8 mouse cellular contexts compared by ENCODE assay signal in genomic region chr7:127025556-127026160, GRCm38 (mm10). TPM values are rescaled to one million over a fixed set of nuclear protein-coding genes. Genes with fewer than 3 reads are reported as not detected.
DNase-seq lines count a peak whose midpoint lies in the region; ATAC-seq and TF ChIP-seq lines count a peak whose summit lies in the region.

No protein-coding gene starts in this region.

- ATAC-seq in G1E (ENCODE audit: extremely low read depth, insufficient number of reproducible peaks, low FRiP score, poor library complexity, severe bottlenecking): no peak
- no peak for ATAC-seq in embryonic facial prominence, embryonic 13.5 days (ENCODE audit: insufficient number of reproducible peaks, insufficient read depth, low FRiP score, low TSS enrichment, low read depth)
- ATAC-seq in hindbrain, embryonic 13.5 days (ENCODE audit: low FRiP score): no peak
- ATAC-seq in liver, embryonic 12.5 days: no peak
- peak; percentile 0; the same call in 1 of the 2 replicates for ATAC-seq in neural tube, embryonic 14.5 days (ENCODE audit: low read depth)

- peak overlapping the region; percentile 99 for H3K27ac ChIP-seq in embryonic facial prominence, embryonic 13.5 days
- H3K27ac ChIP-seq in hindbrain, embryonic 13.5 days: peak overlapping the region; percentile 100
- H3K27ac ChIP-seq in liver, embryonic 12.5 days: peak overlapping the region; percentile 98
- H3K27ac ChIP-seq in neural tube, embryonic 14.5 days (ENCODE audit: low read depth, low read length): peak overlapping the region; percentile 100

- peak overlapping the region; percentile 77 for H3K4me3 ChIP-seq in G1E (ENCODE audit: low read depth, low read length)
- peak overlapping the region; percentile 72 for H3K4me3 ChIP-seq in embryonic facial prominence, embryonic 13.5 days
- peak overlapping the region; percentile 96 for H3K4me3 ChIP-seq in hindbrain, embryonic 13.5 days
- peak overlapping the region; percentile 90 for H3K4me3 ChIP-seq in liver, embryonic 12.5 days
- H3K4me3 ChIP-seq in neural tube, embryonic 14.5 days (ENCODE audit: low read depth, low read length): peak overlapping the region; percentile 95

- WGBS in embryonic facial prominence, embryonic 13.5 days: under 1% methylated on average over 53 of the region's 65 CpGs
- WGBS in hindbrain, embryonic 13.5 days: under 1% methylated on average over 42 of the region's 65 CpGs
- WGBS in liver, embryonic 12.5 days (ENCODE audit: insufficient replicate concordance): under 1% methylated on average over 53 of the region's 65 CpGs
- WGBS in neural tube, embryonic 14.5 days: 1% methylated on average over 55 of the region's 65 CpGs

- DNase-seq in gastrocnemius, postnatal 10 days: peak; percentile 61
- DNase-seq in gastrocnemius, adult 8-10 months (ENCODE audit: low spot score in 2 of 2): no peak
- peak; percentile 48 for DNase-seq in G1E (ENCODE audit: low spot score)
- no peak for DNase-seq in embryo, embryonic 11 days

- peaks cover 74% of the 10 kb centered on the region for H3K4me1 ChIP-seq in G1E (ENCODE audit: insufficient read depth, low read depth, low read length)
- H3K4me1 ChIP-seq in embryonic facial prominence, embryonic 13.5 days: peaks cover 50% of the 10 kb centered on the region
- H3K4me1 ChIP-seq in hindbrain, embryonic 13.5 days (replicated peaks): peaks cover 58% of the 10 kb centered on the region
- peaks cover 75% of the 10 kb centered on the region for H3K4me1 ChIP-seq in liver, embryonic 12.5 days
- peaks cover 46% of the 10 kb centered on the region for H3K4me1 ChIP-seq in neural tube, embryonic 14.5 days (ENCODE audit: control insufficient read depth, insufficient read depth, low read length)

- no peak for TF ChIP-seq CTCF in G1E (IDR thresholded peaks at IDR 0.05; ENCODE audit: low read depth, low read length)

- no peaks in the 10 kb centered on the region for H3K9me3 ChIP-seq in G1E (replicated peaks)
- H3K9me3 ChIP-seq in embryonic facial prominence, embryonic 13.5 days: no peaks in the 10 kb centered on the region
- H3K9me3 ChIP-seq in hindbrain, embryonic 13.5 days: no peaks in the 10 kb centered on the region
- H3K9me3 ChIP-seq in liver, embryonic 12.5 days (replicated peaks): no peaks in the 10 kb centered on the region
- no peaks in the 10 kb centered on the region for H3K9me3 ChIP-seq in neural tube, embryonic 14.5 days (ENCODE audit: control insufficient read depth, low read length)

- no peaks in the 10 kb centered on the region for H3K27me3 ChIP-seq in G1E (ENCODE audit: insufficient read depth, low read length)
- no peaks in the 10 kb centered on the region for H3K27me3 ChIP-seq in embryonic facial prominence, embryonic 13.5 days
- no peaks in the 10 kb centered on the region for H3K27me3 ChIP-seq in hindbrain, embryonic 13.5 days
- H3K27me3 ChIP-seq in liver, embryonic 12.5 days (replicated peaks): no peaks in the 10 kb centered on the region
- no peaks in the 10 kb centered on the region for H3K27me3 ChIP-seq in neural tube, embryonic 14.5 days (ENCODE audit: control insufficient read depth, insufficient read depth, low read length)

- H3K4me2 ChIP-seq in embryonic facial prominence, embryonic 13.5 days: peak overlapping the region; percentile 97
- H3K4me2 ChIP-seq in hindbrain, embryonic 13.5 days: peak overlapping the region; percentile 98
- H3K4me2 ChIP-seq in liver, embryonic 12.5 days: peak overlapping the region; percentile 98
- peak overlapping the region; percentile 98 for H3K4me2 ChIP-seq in neural tube, embryonic 14.5 days (ENCODE audit: low read depth, low read length)

- H3K36me3 ChIP-seq in G1E (replicated peaks): peaks cover 77% of the 10 kb centered on the region
- peaks cover 48% of the 10 kb centered on the region for H3K36me3 ChIP-seq in embryonic facial prominence, embryonic 13.5 days
- peaks cover 28% of the 10 kb centered on the region for H3K36me3 ChIP-seq in hindbrain, embryonic 13.5 days
- peaks cover 69% of the 10 kb centered on the region for H3K36me3 ChIP-seq in liver, embryonic 12.5 days
- H3K36me3 ChIP-seq in neural tube, embryonic 14.5 days (ENCODE audit: control insufficient read depth, insufficient read depth, low read length): peaks cover 22% of the 10 kb centered on the region

- H3K9ac ChIP-seq in embryonic facial prominence, embryonic 13.5 days: peak overlapping the region; percentile 99
- H3K9ac ChIP-seq in hindbrain, embryonic 13.5 days: peak overlapping the region; percentile 100
- peak overlapping the region; percentile 100 for H3K9ac ChIP-seq in liver, embryonic 12.5 days
- peak overlapping the region; percentile 100 for H3K9ac ChIP-seq in neural tube, embryonic 14.5 days (replicated peaks; ENCODE audit: low read depth, low read length)

RNA-seq across cellular contexts. Expression of gene Maz, which starts 1.2 kb away (rescaled TPM):
- 10 to 100 TPM; 75.6 to 92.8 TPM for total RNA-seq in gastrocnemius, postnatal 10 days (2021)
- total RNA-seq in gastrocnemius, adult 8-10 months (2022): 10 to 100 TPM; 67.1 to 73.4 (median 72.5) TPM
- 122 and 130 TPM in 2 replicates for total RNA-seq in G1E (2014; fragmentation: Nextera tagmentation)
- total RNA-seq in G1E (2017): 81.3 and 113 TPM in 2 replicates
- polyA plus RNA-seq in G1E (2012): 641 and 824 TPM in 2 replicates
- 63.6 and 73.0 TPM in 2 replicates for polyA plus RNA-seq in embryonic facial prominence, embryonic 13.5 days (2015; fragmentation: Nextera tagmentation; extraction: Ambion mirVana)
- polyA plus RNA-seq in hindbrain, embryonic 13.5 days (2015; fragmentation: Nextera tagmentation; extraction: Ambion mirVana): 59.8 and 60.8 TPM in 2 replicates
- polyA plus RNA-seq in liver, embryonic 12.5 days (2016; fragmentation: Nextera tagmentation; extraction: Ambion mirVana): 104 and 107 TPM in 2 replicates
- polyA plus RNA-seq in neural tube, embryonic 14.5 days (2014; fragmentation: Nextera tagmentation; extraction: Ambion mirVana): 61.7 and 64.8 TPM in 2 replicates

RNA-seq across cellular contexts. Expression of gene Prrt2, which starts 4.6 kb away (rescaled TPM):
- 1 to 10 TPM; 1.9 to 4.6 TPM for total RNA-seq in gastrocnemius, postnatal 10 days (2021)
- under 1 TPM in 3 of 4 experiments, not detected in 1; 0.31 to 0.72 (median 0.65) TPM for total RNA-seq in gastrocnemius, adult 8-10 months (2022)
- total RNA-seq in G1E (2014; fragmentation: Nextera tagmentation) (6.4 and 13.6 TPM in 2 replicates), G1E (2017) (0.35 TPM in 1 of 2 replicates, not detected in the other)
- 1.5 and 2.0 TPM in 2 replicates for polyA plus RNA-seq in G1E (2012)
- 13.1 and 16.9 TPM in 2 replicates for polyA plus RNA-seq in embryonic facial prominence, embryonic 13.5 days (2015; fragmentation: Nextera tagmentation; extraction: Ambion mirVana)
- 18.3 and 19.2 TPM in 2 replicates for polyA plus RNA-seq in hindbrain, embryonic 13.5 days (2015; fragmentation: Nextera tagmentation; extraction: Ambion mirVana)
- polyA plus RNA-seq in liver, embryonic 12.5 days (2016; fragmentation: Nextera tagmentation; extraction: Ambion mirVana): 0.88 and 2.1 TPM in 2 replicates
- 41.4 and 63.5 TPM in 2 replicates for polyA plus RNA-seq in neural tube, embryonic 14.5 days (2014; fragmentation: Nextera tagmentation; extraction: Ambion mirVana)

RNA-seq across cellular contexts. Expression of gene Gm42742, which starts 4.8 kb away (rescaled TPM):
- 10 to 100 TPM; 17.5 to 23.1 TPM for total RNA-seq in gastrocnemius, postnatal 10 days (2021)
- 10 to 100 TPM in 3 of 4 experiments, 1 to 10 TPM in 1; 4.0 to 20.7 (median 14.7) TPM for total RNA-seq in gastrocnemius, adult 8-10 months (2022)
- 21.4 and 35.9 TPM in 2 replicates for total RNA-seq in G1E (2014; fragmentation: Nextera tagmentation)
- 0.93 and 9.2 TPM in 2 replicates for total RNA-seq in G1E (2017)
- polyA plus RNA-seq in G1E (2012): 128 and 159 TPM in 2 replicates
- polyA plus RNA-seq in embryonic facial prominence, embryonic 13.5 days (2015; fragmentation: Nextera tagmentation; extraction: Ambion mirVana): 83.4 and 89.6 TPM in 2 replicates
- 66.8 and 73.4 TPM in 2 replicates for polyA plus RNA-seq in hindbrain, embryonic 13.5 days (2015; fragmentation: Nextera tagmentation; extraction: Ambion mirVana)
- 4.1 and 8.9 TPM in 2 replicates for polyA plus RNA-seq in liver, embryonic 12.5 days (2016; fragmentation: Nextera tagmentation; extraction: Ambion mirVana)
- polyA plus RNA-seq in neural tube, embryonic 14.5 days (2014; fragmentation: Nextera tagmentation; extraction: Ambion mirVana): 36.3 and 60.2 TPM in 2 replicates

RNA-seq across cellular contexts. Expression of gene Pagr1a, which starts 8.5 kb away (rescaled TPM):
- 1 to 10 TPM; 2.5 to 8.2 TPM for total RNA-seq in gastrocnemius, postnatal 10 days (2021)
- 10 to 100 TPM in 1 of 4 experiments, 1 to 10 TPM in 3; 1.3 to 17.6 (median 5.2) TPM for total RNA-seq in gastrocnemius, adult 8-10 months (2022)
- total RNA-seq in G1E (2014; fragmentation: Nextera tagmentation) (36.2 and 40.1 TPM in 2 replicates), G1E (2017) (46.5 and 51.2 TPM in 2 replicates)
- polyA plus RNA-seq in G1E (2012): 30.4 and 56.1 TPM in 2 replicates
- 50.4 and 53.7 TPM in 2 replicates for polyA plus RNA-seq in embryonic facial prominence, embryonic 13.5 days (2015; fragmentation: Nextera tagmentation; extraction: Ambion mirVana)
- polyA plus RNA-seq in hindbrain, embryonic 13.5 days (2015; fragmentation: Nextera tagmentation; extraction: Ambion mirVana): 41.8 and 53.4 TPM in 2 replicates
- polyA plus RNA-seq in liver, embryonic 12.5 days (2016; fragmentation: Nextera tagmentation; extraction: Ambion mirVana): 60.5 and 65.1 TPM in 2 replicates
- 30.4 and 46.9 TPM in 2 replicates for polyA plus RNA-seq in neural tube, embryonic 14.5 days (2014; fragmentation: Nextera tagmentation; extraction: Ambion mirVana)

RNA-seq across cellular contexts. Expression of gene Pagr1b, which starts 9.4 kb away (rescaled TPM):
- 1 to 10 TPM in 1 of 2 experiments, not detected in 1; 1.5 TPM for total RNA-seq in gastrocnemius, postnatal 10 days (2021)
- under 1 TPM in 1 of 4 experiments, not detected in 3; 0.67 TPM for total RNA-seq in gastrocnemius, adult 8-10 months (2022)
- total RNA-seq in G1E (2014; fragmentation: Nextera tagmentation) (not detected in 2 replicates), G1E (2017) (1.0 TPM in 1 of 2 replicates, not detected in the other)
- 4.6 and 6.2 TPM in 2 replicates for polyA plus RNA-seq in G1E (2012)
- 0.47 TPM in 1 of 2 replicates, not detected in the other for polyA plus RNA-seq in embryonic facial prominence, embryonic 13.5 days (2015; fragmentation: Nextera tagmentation; extraction: Ambion mirVana)
- polyA plus RNA-seq in hindbrain, embryonic 13.5 days (2015; fragmentation: Nextera tagmentation; extraction: Ambion mirVana): 0.45 and 1.1 TPM in 2 replicates
- polyA plus RNA-seq in liver, embryonic 12.5 days (2016; fragmentation: Nextera tagmentation; extraction: Ambion mirVana): 0.57 TPM in 1 of 2 replicates, not detected in the other
- not detected in 2 replicates for polyA plus RNA-seq in neural tube, embryonic 14.5 days (2014; fragmentation: Nextera tagmentation; extraction: Ambion mirVana)

Comparison
In these comparisons a context has a peak if more than half of its experiments do, and no peak if none do; other contexts are left out.
1. DNase-seq: peak in gastrocnemius, postnatal 10 days (single experiment) and G1E (single experiment); none in gastrocnemius, adult 8-10 months (0 of 2) and embryo, embryonic 11 days (single experiment).
2. Peak in every context shown above with its lines, with median percentiles within 50 percentile points of each other: H3K4me3 ChIP-seq, H3K27ac ChIP-seq, H3K4me2 ChIP-seq and H3K9ac ChIP-seq.